Mouse (Mus musculus): Measurements from ENCODE around the gene Isoc2b.
"Not testable (repeated sequence)": the region's sequence is repeated elsewhere in the genome, so short reads cannot be mapped to it uniquely, and the experiment has no call there.

The Isoc2b gene

DNA sequence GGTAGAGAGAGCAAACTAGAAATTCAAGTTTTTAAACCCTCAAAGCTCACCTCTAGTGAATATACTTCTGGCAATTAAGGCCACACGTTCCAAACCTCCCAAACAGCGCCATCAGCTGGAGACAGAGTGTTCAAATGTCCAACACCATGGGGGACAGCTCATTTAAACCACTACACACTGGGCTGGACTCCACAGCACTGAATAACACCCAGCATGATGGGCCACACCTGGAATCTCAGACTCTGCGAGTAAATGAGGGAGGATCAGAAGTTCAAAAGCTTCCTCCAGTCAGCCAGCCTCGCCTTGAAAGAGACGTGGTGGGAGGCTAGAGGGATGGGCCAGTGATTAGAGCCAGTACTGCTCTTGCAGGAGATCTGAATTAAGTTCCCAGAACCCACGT lies at the start of gene Isoc2b:
Isoc2b (minus strand) TSS at position 126 of the 400 bp plus-strand sequence.
- no peak for DNase-seq (ENCODE audit: low spot score)

DNA sequence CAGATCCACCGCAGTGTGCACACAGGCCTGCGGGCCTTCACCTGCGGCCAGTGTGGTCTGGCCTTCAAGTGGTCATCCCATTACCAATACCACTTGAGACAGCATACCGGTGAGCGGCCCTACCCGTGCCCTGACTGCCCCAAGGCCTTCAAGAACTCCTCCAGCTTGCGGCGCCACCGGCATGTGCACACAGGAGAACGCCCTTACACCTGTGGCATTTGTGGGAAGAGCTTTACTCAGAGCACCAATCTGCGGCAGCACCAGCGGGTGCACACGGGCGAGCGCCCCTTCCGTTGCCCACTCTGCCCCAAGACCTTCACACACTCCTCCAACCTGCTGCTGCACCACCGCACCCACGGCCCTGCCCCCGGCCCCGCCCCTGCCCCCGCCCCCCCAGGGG lies 49.0 kb upstream of the Isoc2b start:
- DNase-seq (ENCODE audit: low spot score): no peak

DNA sequence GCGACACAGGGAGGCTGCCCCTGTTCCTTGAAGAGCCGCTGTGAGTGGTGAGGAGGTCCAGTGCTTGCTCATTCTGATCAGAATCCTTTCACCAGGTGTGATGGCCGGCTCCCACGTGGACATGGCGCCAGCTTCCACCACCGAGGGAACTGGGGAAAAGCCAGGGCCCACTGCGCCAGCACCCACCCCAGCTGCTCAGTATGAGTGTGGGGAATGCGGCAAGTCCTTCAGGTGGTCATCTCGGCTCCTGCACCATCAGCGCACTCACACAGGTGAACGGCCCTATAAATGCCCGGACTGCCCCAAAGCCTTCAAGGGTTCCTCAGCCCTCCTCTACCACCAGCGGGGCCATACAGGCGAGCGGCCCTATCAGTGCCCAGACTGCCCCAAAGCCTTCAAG lies 48.6 kb upstream of the Isoc2b start:
- DNase-seq (ENCODE audit: low spot score): no peak

DNA sequence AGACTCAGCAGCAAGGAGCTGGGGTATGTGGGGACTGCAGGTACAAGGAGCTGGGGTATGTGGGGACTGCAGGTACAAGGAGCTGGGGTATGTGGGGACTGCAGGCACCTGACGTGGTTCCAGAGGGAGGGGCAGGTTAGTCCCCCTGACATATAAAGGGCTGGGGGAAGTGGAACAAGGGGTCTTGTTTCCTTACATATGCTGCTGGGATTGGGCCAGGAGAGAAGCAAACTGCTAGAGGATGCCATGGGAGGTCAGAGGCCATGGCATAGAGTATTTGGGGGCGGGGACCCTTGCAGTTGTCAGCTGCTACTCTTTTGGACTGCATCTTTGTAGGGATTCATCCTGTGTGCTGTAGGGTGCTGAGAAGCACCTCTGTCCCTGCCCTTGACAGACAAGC lies 47.4 kb upstream of the Isoc2b start:
- no peak for DNase-seq (ENCODE audit: low spot score)

DNA sequence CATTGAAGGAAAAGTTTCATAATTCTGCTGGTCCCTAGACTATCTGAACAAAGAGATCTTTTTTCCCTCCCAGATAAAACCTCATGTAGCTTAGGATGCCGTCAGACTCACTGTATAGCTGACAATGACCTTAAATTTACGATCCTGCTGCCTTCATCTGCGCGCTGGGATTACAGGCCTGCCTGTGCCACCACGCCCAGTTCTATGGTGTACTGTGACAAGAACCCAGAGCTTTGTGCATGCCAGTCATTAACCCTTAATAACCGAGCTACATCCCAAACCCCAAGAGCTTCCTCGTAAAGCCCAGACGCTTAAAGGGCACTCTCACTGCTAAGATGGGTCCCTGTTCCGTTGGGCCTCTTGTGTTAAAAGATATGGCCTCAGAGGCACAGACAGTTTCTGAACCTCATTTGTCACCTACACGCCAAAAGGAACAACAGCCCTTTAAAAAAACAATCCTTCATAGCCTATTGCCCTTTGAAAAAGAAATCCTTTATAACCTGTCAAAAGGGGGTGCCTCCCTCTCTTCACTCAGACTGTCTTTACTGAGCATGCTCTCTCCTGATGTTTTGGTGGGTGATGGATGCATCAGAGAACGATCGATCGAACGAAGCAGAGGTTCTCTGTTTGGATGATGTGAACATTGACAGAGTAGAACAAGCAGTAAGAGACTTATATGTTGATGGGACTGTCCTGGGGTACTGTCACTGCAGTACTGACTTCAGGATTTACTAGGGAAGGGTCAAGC lies 45.8 kb upstream of the Isoc2b start:
- DNase-seq (ENCODE audit: low spot score): no peak

DNA sequence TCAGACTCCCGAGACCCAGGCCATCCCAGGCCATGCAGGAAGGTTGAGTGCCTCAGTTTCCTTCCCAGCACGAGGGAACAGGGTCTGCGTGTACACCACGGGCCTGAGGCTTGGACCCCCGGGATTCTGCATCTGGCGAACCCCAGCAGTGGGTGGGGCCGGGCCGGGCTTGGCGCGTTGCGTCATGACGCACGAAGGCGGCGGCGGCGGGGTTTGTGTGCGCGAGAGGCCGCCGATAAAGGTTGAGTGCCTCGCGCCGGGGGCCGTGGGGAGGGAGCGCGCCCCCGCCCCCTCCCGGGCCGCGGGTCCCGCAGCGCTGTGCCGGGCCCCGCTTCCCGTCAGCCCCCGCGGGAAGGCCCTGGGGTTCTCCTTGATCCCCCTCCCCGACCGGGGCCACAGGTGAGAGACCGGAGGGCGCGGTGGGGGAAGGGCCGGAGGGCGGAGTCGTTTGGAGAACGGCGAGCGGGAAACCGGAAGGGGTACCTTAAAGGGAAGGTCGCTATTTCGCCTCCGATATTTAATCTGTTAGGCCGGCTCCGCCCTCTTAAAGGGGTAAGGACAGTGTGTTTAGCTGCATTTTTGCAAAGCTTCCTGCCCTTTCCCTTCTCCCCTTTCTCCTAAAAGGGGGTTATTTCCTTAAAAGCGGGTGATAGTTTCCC lies 45.1 kb upstream of the Isoc2b start, which contains the start of gene Zfp628:
Zfp628 (plus strand) TSS at position 211 of the 659 bp plus-strand sequence.
- DNase-seq (ENCODE audit: low spot score): peak; percentile 94

DNA sequence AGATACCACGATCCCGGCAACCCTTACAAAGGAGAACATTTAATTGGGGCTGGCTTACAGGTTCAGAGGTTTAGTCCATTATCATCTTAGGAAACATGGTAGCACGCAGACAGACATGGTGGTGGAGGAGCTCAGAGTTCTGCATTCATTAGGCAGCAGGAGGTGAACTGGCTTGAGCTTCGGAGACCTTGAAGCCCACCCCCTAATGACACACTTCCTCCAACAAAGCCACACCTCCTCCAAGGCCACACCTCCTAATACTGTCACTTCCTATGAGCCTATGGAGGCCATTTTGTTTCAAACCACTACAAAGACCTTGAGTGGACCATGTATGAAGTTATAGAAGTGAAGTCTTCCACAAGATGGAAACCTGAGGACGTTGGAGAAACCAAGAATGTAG lies 42.2 kb upstream of the Isoc2b start:
- no peak for DNase-seq (ENCODE audit: low spot score)

DNA sequence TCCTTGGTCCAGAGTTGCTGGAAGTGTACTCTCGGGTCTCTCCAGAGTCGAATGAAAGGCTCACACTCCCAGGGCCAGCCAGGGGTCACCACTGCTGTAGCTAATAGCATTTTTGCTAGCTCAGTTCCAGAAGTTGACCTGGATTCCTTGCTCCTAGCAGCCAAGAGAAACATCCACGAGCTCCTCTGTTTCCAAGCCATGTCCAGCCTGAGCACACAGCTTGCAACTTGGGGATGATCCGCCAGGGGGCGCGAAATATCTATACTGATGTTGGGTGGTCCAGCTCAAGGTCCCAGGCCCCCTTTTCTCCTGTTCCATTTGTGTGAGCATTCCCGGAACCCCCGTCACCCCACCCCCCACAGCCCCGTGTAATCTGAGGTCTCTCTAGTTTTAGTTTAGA lies 41.5 kb upstream of the Isoc2b start:
- peak; percentile 43 for DNase-seq (ENCODE audit: low spot score)

DNA sequence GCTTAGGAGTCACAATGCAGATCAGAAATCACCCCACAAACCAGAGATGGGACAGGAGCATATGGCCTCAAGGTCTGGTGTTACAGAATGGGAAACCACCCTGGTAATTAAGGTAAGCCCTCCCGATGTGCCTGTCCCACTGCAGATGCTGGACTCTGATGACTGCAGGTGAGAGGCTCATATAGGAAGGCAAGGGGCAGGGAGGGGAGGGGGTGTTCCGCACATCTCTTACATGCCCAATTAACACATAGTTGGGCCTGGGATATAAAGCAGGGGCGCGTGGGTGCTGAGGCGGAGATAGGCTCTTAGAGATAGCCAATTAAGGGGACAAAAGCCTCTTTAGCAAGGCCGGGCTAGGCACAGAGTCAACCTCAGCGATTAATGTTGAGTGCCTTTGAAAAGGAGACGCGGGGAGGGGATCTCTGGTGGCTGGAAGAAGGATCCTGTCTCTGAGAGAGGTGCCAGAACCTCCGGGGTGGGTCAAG lies 36.5 kb upstream of the Isoc2b start, which contains the start of gene Gm36210:
Gm36210 (minus strand) TSS at position 51 of the 485 bp plus-strand sequence.
- DNase-seq (ENCODE audit: low spot score): no peak

DNA sequence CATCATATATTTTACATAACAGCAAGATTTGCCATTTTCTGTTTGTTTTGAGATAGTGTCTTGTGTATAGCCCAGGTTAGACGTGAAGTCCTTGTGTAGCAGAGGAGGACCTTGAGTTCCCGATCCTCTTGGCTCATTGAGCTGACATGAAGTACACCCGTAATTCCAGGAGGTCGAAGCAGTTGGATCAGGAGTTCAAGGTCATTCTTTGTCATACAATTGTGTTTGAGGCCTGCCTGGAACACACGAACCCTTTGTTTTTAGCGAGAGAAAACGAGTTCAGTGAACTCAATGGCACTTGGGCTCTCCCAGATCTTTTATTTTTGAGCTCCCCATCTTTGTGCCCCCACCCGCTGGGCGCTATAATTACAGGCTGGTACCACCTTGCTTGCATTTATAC lies 32.3 kb upstream of the Isoc2b start:
- no peak for DNase-seq (ENCODE audit: low spot score)

DNA sequence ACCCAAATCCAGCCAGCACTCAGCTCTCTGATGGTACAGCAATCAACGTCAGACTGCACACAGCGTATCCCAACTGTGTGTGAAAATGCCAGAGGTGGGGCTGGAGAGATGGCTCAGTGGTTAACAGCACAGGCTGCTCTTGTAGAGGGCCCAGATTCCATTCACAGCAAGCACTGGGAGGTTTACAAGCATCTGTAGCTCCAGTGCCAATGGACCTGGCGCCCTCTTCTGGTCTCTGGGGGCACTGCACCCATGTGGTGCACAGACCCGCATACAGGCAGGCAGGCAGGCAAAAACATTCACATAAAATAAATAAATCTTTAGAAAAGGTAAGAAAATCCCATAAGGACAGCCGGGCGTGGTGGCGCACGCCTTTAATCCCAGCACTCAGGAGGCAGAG lies 31.1 kb upstream of the Isoc2b start:
- no peak for DNase-seq (ENCODE audit: low spot score)

DNA sequence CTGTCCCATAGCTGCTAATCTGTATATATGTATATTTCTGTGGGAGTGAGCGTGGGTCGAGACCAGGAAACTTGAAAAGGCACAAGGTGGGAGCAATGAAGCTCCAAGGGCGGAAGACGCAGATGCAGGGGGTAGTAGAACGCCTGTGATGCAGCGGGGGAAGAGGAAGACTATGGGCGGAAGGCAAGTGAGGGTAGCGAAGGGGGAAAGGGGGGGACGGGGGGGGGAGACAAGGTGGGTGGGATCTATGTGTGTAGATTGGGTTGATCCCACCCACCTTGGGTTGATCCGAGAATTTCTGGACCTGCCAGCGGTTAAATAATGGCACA lies 30.4 kb upstream of the Isoc2b start:
- DNase-seq (ENCODE audit: low spot score): no peak

DNA sequence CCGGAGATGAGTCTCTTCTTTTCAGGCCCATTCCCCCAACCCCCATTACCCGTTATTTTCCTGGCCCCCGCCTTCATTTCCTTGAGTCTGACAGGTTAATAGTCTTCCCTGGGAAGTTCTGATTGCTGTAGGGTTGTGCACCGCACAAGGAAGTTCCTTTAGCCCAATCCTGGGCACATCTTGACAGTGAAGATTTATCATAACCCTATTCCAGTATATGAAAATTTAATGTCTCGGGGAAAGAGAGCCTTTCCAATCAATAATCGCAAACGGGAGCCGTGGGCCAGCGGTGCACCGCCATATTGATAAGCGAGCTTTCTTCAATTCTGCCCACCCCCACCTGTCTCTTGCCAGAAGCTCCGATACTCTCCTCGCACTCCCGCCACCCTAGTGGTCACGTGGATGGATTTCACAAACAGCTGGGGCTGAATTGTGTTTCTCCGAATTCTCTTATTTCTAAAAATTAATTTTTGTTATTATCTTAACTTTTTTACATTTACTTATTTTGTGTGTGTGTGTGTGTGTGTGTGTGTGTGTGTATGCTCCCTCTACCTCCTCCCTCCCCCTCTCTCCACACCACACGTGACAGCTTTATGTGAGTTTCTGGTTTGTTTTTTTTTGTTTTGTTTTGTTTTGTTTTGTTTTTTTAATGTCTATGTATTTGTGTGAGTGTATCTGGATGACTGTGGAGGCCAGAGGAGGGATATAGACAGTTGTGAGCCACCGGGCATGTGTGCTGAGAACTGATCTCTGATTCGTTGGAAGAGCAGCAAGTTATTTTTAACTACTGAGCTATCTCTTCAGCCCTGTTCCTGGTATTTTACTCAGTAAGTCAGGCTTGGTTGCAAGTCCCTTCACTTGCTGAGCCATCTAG lies 29.8 kb upstream of the Isoc2b start:
- no peak for DNase-seq (ENCODE audit: low spot score)

DNA sequence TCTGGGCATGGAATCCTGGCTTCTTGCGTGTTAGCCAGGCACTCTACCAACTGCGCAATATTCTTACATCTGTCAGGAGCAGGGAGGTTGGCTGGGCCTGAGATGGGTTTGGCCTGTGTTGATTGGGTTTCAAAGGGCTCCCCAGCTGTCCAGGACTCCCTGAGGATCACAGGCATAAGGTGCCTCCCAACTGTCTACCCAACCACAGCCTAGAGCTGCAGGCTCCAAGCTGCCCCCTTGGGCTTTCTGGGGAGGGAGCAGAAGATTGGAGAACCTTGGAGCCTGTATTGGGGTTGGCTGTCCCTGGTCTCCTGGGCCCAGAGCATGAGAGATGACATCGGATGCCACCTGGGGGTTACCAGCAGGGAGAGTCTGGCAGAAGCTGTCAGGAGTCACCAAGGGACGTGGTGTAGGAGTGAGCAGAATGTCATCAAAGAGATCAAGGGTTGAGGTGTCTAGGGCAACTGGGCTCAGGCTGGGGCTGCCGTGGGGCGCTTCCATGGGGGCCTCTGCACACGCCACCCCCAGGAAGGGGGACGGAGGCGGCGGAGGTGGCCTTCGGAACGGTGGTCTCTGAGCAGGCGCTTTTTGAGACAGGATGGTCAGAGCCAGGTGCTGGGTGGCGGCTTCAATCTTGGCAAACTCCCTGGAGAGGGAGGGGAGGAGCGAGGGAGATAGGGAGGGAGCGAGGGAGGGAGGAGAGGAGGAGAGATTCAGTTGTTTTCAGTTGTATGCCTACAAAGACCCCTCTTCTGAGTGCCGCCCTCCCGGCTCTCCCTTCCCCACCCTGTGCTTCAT lies 29.0 kb upstream of the Isoc2b start:
- no peak for DNase-seq (ENCODE audit: low spot score)

DNA sequence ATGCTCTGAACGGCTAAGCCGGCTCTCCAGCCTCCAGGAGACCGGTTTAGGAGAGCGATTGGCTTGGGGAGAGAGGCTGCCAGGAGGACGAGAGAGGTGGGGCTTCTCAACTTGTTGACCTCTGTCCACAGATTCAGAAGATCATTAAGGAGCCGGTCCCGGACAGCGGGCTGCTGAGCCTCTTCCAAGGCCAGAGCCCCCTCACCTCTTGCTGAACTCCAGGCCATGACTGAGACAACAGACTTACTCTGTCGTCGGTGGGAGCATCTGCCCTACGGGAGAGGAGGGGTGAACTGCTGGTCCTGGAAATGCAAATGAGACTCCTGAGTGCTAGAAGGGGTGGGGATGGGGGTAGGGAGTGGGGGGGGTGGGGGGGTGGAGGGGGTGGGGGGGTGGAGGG lies 25.1 kb upstream of the Isoc2b start:
- DNase-seq (ENCODE audit: low spot score): no peak

DNA sequence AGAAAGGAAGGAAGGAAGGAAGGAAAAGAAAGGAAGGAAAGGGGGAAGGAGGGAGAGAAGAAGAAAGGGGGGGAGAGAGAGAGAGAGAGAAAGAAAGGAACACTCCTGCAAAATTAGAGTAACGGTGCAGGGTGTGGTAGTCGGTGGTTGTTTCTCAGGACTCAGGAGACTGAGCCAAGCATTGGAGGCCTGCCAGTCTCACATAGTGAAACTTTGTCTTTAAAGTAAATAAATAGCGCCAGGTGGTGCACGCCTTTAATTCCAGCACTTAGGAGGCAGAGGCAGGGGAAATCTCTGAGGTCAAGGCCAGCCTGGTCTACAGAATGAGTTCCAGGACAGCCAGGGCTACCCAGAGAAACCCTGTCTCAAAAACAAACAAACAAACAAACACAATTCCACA lies 16.6 kb upstream of the Isoc2b start:
- DNase-seq (ENCODE audit: low spot score): no peak

DNA sequence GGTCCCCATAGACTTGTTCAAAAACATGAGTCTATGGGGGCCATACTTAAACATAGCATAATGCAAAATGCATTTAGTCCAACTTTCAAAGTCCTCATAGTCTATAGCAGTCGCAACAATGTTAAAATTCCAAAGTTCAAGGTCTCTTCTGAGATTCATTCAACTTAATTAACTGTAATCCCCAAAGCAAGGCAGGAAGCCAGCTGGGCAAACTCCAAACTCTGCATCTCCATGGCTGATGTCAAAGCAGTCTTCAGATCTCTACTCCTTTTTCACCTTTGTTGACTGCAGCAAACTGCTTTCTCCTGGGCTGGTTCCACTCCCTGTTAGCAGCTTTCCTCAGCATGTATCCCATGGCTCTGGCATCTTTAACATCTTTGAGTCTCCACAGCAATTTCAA lies 9.0 kb upstream of the Isoc2b start:
- DNase-seq (ENCODE audit: low spot score): not testable (repeated sequence)

DNA sequence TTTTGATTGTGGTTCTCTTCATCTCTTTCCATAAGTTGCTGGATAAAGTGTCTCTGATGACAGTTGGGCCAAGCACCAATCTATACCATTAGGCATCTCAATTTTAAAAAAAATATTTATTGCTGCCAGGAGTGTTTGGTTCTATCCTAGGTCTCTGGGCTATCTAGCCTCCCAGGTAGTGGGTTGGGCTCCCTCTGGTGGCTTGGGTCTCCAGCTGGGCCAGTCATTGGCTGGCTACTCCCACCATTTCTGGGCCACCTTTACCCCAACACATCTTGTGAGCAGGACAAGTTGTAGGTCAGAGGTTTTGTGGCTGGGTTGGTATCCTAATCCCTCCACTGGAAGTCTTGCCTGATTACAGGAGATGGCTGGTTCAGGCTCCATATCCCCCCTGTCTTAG lies 8.1 kb upstream of the Isoc2b start:
- no peak for DNase-seq (ENCODE audit: low spot score)

DNA sequence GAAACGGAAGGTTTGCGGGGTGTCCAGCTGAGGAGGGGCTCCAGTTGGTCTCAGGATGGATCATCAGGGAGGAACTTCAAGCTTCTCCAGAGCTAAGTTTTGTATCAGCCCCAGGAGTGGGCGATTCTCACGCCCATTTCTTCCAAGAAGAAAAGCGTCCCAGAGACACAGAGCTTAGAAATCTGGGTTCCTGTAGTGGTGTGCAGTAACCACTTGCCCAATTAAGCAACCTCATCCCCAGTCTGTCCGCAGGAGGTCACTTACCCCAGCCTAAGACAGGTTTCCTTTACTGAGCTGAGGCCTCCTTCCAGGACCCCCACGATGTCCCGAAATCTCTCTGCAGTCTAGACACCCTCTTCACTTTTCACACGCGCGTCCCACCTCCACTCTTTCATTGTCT lies 7.2 kb upstream of the Isoc2b start:
- DNase-seq (ENCODE audit: low spot score): no peak

DNA sequence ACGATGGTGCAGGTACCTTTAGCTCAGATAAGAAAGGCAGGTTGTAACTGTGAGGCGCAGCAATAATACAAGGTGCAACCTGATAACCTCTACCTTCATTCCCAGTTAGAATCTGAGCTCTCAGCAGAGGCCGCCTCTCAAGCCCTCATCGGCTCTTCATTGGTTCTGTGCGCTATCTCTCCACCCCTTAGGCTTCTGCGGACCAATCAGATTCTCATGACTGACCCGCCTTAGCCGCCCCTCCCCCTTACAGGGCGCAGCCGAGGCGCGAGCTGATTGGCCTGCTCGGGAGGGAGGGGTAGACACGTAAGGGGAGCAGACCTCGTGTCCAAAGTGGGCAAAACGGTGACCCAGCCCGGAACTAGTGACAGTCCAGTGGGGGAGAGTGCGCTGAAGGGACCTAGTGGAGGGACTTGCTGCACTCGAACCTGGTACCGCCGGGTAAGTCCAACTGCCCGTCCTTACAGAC lies 6.7 kb upstream of the Isoc2b start, which contains the start of gene Isoc2a:
Isoc2a (plus strand) TSS at position 401 of the 469 bp plus-strand sequence.
- DNase-seq (ENCODE audit: low spot score): peak; percentile 95

DNA sequence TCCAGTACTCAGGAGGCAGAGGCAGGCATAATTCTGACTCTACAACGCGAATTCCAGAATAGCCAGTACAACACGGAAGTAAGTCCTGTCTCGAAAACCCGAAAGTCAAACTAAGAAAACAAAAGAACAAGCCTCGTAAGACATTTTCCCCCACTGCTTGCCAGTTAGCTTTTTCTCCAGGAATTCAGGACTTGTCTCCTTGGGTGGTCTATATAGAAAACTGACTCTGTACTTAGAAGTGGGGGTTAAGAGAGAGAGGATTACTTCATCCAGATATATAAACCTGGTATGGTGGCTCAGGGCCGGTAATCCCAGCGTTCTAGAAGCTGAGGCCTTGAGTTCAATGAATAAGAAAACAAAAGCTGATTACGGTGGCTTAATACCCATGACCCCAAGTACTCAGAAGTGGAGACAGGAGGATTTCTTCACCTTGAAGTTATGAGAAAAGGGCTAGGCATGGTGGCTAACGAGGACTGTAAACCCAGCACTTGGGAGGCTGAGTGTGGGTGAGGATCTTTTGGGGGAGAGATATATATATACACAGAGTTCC lies 3.4 kb downstream of the Isoc2b start:
- DNase-seq (ENCODE audit: low spot score): no peak
